Mouse (Mus musculus): ENCODE data around the gene Alad. TPM values are rescaled to one million over a fixed set of nuclear protein-coding genes. Genes with fewer than 3 reads are reported as not detected.

The Alad gene
- polyA plus RNA-seq, 2 experiments: 57.3 to 90.2 TPM

GRCm38 (mm10) chr4:62503374-62503970 lies 16.2 kb downstream of the Alad start, which contains the start of gene Hdhd3:
Hdhd3 (minus strand) TSS chr4:62503467.
- H3K4me1 ChIP-seq (ENCODE audit: control insufficient read depth, insufficient read depth, low read length): peaks cover 13% of the 10 kb centered on the region
- peaks cover 33% of the 10 kb centered on the region for H3K36me3 ChIP-seq (ENCODE audit: control insufficient read depth, insufficient read depth, low read length)
- peak within 1 kb of the TSS; percentile 56 for H3K4me2 ChIP-seq (replicated peaks; ENCODE audit: low read depth, low read length, severe bottlenecking)
- no peak within 1 kb of the TSS for H3K27ac ChIP-seq (replicated peaks; ENCODE audit: low read depth, low read length)
- peak within 1 kb of the TSS; percentile 79 for H3K4me3 ChIP-seq (replicated peaks; ENCODE audit: low read length)
- WGBS: 70% methylated on average over 3 of the region's 3 CpGs
- ATAC-seq (ENCODE audit: low FRiP score, low read depth) (no peak), DNase-seq (ENCODE audit: low spot score) (no peak)
- no peaks in the 10 kb centered on the region for H3K27me3 ChIP-seq (ENCODE audit: control insufficient read depth, insufficient read depth, low read length)
- peak within 1 kb of the TSS; percentile 73 for H3K9ac ChIP-seq (ENCODE audit: low read depth, low read length, severe bottlenecking)
- no peaks in the 10 kb centered on the region for H3K9me3 ChIP-seq (ENCODE audit: control insufficient read depth, low read length)
- TF ChIP-seq POLR2A (IDR thresholded peaks at IDR 0.05; ENCODE audit: borderline replicate concordance, extremely low read depth, insufficient read depth, insufficient read length): no peak

- Histone ChIP-seq H3K36me3 (ENCODE audit: control insufficient read depth, insufficient read depth, low read length) (peaks cover 32% of the 10 kb centered on the region), H3K4me1 (ENCODE audit: control insufficient read depth, insufficient read depth, low read length) (peaks cover 13% of the 10 kb centered on the region), H3K27me3 (ENCODE audit: control insufficient read depth, insufficient read depth, low read length) (no peaks in the 10 kb centered on the region), H3K4me2 (replicated peaks; ENCODE audit: low read depth, low read length, severe bottlenecking) (no peak overlapping the region), H3K27ac (replicated peaks; ENCODE audit: low read depth, low read length) (no peak overlapping the region), H3K9ac (ENCODE audit: low read depth, low read length, severe bottlenecking) (no peak overlapping the region), H3K4me3 (replicated peaks; ENCODE audit: low read length) (no peak overlapping the region), H3K9me3 (ENCODE audit: control insufficient read depth, low read length) (no peaks in the 10 kb centered on the region)
- TF ChIP-seq POLR2A (IDR thresholded peaks at IDR 0.05; ENCODE audit: borderline replicate concordance, extremely low read depth, insufficient read depth, insufficient read length): no peak
- ATAC-seq (ENCODE audit: low FRiP score, low read depth) (no peak), DNase-seq (ENCODE audit: low spot score) (no peak)
- 71% methylated on average over 7 of the region's 7 CpGs for WGBS
Observed at GRCm38 (mm10) chr4:62502969-62503368, 16.7 kb downstream of the Alad start.

GRCm38 (mm10) chr4:62501964-62502732 lies 17.6 kb downstream of the Alad start:
- peak; percentile 95 for ATAC-seq (ENCODE audit: low FRiP score, low read depth)
- no peaks in the 10 kb centered on the region for H3K27me3 ChIP-seq (ENCODE audit: control insufficient read depth, insufficient read depth, low read length)
- TF ChIP-seq POLR2A (IDR thresholded peaks at IDR 0.05; ENCODE audit: borderline replicate concordance, extremely low read depth, insufficient read depth, insufficient read length): no peak
- DNase-seq (ENCODE audit: low spot score): peak; percentile 89
- 5% methylated on average over 33 of the region's 38 CpGs for WGBS
- peaks cover 13% of the 10 kb centered on the region for H3K4me1 ChIP-seq (ENCODE audit: control insufficient read depth, insufficient read depth, low read length)
- H3K9ac ChIP-seq (ENCODE audit: low read depth, low read length, severe bottlenecking): peak overlapping the region; percentile 73
- H3K27ac ChIP-seq (replicated peaks; ENCODE audit: low read depth, low read length): peak overlapping the region; percentile 82
- H3K36me3 ChIP-seq (ENCODE audit: control insufficient read depth, insufficient read depth, low read length): peaks cover 26% of the 10 kb centered on the region
- peak overlapping the region; percentile 56 for H3K4me2 ChIP-seq (replicated peaks; ENCODE audit: low read depth, low read length, severe bottlenecking)
- no peaks in the 10 kb centered on the region for H3K9me3 ChIP-seq (ENCODE audit: control insufficient read depth, low read length)
- H3K4me3 ChIP-seq (replicated peaks; ENCODE audit: low read length): peak overlapping the region; percentile 79

GRCm38 (mm10) chr4:62501534-62501933 lies 18.2 kb downstream of the Alad start:
- WGBS: 3% methylated on average over 7 of the region's 7 CpGs
- Histone ChIP-seq H3K9ac (ENCODE audit: low read depth, low read length, severe bottlenecking) (peak overlapping the region; percentile 73), H3K36me3 (ENCODE audit: control insufficient read depth, insufficient read depth, low read length) (peaks cover 22% of the 10 kb centered on the region), H3K4me3 (replicated peaks; ENCODE audit: low read length) (peak overlapping the region; percentile 79), H3K4me1 (ENCODE audit: control insufficient read depth, insufficient read depth, low read length) (peaks cover 13% of the 10 kb centered on the region), H3K27ac (replicated peaks; ENCODE audit: low read depth, low read length) (peak overlapping the region; percentile 82), H3K27me3 (ENCODE audit: control insufficient read depth, insufficient read depth, low read length) (no peaks in the 10 kb centered on the region), H3K4me2 (replicated peaks; ENCODE audit: low read depth, low read length, severe bottlenecking) (peak overlapping the region; percentile 56), H3K9me3 (ENCODE audit: control insufficient read depth, low read length) (no peaks in the 10 kb centered on the region)
- no peak for TF ChIP-seq POLR2A (IDR thresholded peaks at IDR 0.05; ENCODE audit: borderline replicate concordance, extremely low read depth, insufficient read depth, insufficient read length)
- DNase-seq (ENCODE audit: low spot score) (no peak), ATAC-seq (ENCODE audit: low FRiP score, low read depth) (peak; percentile 25)

GRCm38 (mm10) chr4:62500799-62501198 lies 18.9 kb downstream of the Alad start:
- 70% methylated on average over 4 of the region's 4 CpGs for WGBS

More at GRCm38 (mm10) chr4:62500799-62501198, 18.9 kb downstream of the Alad start:
- Histone ChIP-seq H3K27ac (replicated peaks; ENCODE audit: low read depth, low read length) (no peak overlapping the region), H3K4me3 (replicated peaks; ENCODE audit: low read length) (no peak overlapping the region), H3K36me3 (ENCODE audit: control insufficient read depth, insufficient read depth, low read length) (peaks cover 22% of the 10 kb centered on the region), H3K4me2 (replicated peaks; ENCODE audit: low read depth, low read length, severe bottlenecking) (no peak overlapping the region), H3K4me1 (ENCODE audit: control insufficient read depth, insufficient read depth, low read length) (peaks cover 13% of the 10 kb centered on the region), H3K9me3 (ENCODE audit: control insufficient read depth, low read length) (no peaks in the 10 kb centered on the region), H3K27me3 (ENCODE audit: control insufficient read depth, insufficient read depth, low read length) (no peaks in the 10 kb centered on the region), H3K9ac (ENCODE audit: low read depth, low read length, severe bottlenecking) (no peak overlapping the region)
- no peak for DNase-seq (ENCODE audit: low spot score)
- TF ChIP-seq POLR2A (IDR thresholded peaks at IDR 0.05; ENCODE audit: borderline replicate concordance, extremely low read depth, insufficient read depth, insufficient read length): no peak
- no peak for ATAC-seq (ENCODE audit: low FRiP score, low read depth)
